Mouse (Mus musculus): ENCODE results near the gene Slco4c1.

Slco4c1 gene

DNA sequence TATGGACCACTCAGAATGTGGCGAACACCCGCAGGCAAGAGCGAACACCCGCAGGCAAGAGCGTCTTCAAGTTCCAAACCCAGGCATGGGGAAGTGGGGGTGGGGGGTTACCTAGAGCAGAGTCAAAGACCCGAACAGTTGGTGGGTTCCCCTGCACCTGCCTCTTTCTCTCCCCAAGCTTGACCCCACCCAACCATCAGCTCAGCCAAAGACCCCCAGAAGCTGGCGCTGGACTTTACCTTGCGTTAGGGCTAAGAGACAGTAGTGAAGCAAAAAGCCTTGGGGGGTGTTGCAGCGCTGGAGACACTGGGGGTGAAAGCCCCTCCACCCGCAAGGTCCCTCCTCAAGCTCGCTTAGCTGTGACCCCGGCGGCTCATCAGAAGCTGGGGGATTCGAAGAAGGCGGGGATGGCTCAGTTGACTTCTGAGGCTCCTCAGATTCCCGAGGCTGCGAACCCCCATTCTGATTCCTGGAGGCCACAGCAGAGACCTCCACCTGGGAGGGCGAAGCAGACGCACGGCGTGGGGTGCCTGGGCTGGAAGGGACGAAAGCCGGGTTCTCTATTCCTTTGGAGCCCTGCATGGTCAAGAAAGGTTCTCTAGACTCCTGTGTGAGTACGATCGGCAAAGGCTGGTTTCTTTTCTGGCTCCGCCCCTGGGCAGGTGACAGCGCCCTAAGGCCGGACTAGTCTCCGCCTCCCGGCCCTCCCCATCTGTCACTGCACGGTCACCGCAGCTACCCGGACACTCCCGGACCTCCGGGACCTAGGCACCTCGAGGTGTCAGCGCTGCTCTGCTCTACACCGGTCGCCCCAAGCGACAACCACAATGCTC is at the start of gene Slco4c1:
Gene Slco4c1, minus strand, starts transcription at position 644 of the 833 bp plus-strand sequence.
- WGBS, result 1% methylated on average over 40 of the region's 40 CpGs

DNA sequence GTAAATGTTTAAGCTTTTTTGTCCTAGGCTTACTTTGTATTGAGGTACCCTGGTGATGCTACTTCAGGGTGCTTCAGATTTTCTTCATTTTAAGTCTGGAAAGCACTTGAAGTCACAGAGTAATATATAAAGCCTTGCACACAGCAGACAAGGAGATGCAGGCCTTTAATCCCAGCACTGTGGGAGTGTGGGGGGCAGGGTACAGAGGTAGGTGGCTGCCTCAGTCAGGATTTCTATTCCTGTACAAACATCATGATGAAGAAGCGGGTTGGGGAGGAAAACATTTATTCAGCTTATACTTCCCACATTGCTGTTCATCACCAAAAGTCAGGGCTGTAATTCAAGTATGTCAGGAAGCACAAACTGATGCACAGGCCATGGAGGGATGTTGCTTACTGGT is 6.6 kb upstream of the Slco4c1 start:
- 54% methylated on average over 1 of the region's 1 CpGs for WGBS

DNA sequence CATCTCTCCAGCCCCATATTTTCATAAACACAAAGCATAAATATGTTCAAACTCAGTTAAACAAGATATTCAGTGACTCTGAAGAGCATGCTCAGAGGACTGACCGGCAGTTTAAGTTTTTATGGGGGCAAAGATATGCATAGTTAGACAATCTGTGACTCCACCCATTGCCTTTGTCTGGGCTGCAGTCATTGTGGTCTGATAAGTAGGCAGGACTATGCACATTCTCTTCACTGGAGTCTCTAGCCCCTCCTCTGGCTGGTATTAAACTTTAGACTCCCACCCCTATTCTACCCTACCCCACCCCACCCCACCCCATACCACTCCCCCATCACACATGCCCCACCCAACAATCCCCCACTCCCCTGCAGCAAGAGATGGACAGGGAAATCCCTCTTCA is 4.1 kb upstream of the Slco4c1 start:
- WGBS, result 82% methylated on average over 1 of the region's 1 CpGs

DNA sequence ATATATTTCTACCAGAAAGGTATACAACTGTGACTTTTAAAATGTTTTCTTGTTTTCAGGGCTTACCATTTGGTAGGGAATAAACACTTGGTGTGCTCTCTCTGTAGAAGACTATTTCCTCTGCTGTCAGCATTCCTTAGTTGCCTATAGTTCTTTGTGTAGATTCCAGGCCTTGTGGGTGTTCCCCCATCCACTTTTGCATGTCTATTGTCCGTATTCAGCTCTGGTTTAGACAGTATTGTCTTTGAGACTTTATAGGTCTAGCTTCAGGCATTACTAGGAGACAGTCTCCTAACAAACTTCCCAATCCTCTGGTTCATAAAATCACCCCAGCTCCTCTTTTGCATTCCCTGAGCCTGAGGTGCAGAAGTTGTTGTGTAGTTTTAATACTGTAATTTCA is 2.7 kb upstream of the Slco4c1 start:
- WGBS, result 77% methylated on average over 1 of the region's 1 CpGs

DNA sequence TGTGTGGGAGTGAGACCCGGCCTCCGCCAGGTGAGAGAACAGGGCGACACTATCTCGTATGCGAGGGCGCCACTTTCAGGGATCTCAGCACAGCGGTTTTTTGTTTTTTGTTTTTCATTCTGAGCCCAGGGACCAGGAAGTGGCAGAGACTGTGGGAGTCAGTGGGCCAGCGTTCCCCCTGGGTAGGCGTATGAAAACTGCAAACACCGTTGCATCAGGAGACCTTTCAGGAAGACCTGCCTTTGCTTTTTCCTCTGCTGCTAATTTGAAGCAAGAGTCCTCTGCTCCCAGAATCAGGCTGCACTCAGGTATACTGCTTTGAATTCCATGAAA is 356 bp upstream of the Slco4c1 start:
- 1% methylated on average over 10 of the region's 10 CpGs for WGBS

DNA sequence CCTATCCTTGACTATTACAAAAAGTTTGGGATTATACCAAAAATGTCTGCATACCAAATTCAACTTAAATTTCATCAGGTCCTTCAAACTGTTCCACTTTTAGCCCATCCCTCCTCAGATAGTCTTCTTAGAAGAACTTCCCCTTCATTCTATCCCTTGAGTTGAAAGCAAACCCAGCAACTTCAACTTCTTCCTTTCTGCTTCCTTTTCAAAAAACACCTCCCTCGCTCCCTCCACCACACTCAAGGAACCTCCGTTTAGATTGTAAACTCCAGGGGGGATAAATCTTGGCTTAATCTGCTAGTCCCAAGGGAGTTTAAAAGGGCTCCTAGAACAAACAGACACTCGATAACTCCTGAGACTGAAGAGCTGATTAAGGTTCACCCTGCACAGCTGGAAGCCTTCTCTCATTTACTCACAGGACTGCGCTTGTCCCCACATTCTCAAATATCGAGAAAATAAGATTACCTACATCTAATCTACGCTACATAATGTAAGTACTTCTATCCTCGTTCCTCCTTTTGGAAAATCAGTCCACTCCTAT is 1.1 kb downstream of the Slco4c1 start:
- 8% methylated on average over 7 of the region's 7 CpGs for WGBS

DNA sequence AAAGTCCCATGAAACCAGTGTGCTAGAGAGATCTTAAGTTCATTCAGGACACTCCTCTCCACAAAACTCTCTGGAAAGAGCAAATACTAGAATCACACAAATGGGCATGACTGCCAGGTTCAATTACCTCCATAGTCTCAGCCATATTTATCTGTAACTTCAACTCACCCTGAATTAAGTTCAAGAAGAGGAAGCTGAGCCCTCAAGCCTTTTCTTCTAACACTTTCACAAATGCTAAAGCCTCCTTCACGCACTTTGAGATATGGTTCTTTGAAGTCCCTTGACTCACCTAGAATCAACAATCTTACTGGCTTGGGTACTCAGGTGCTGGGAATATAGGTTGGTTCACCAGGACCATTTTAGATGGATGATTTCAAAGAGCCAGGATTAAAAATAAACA is 3.2 kb downstream of the Slco4c1 start:
- WGBS, result 96% methylated on average over 1 of the region's 1 CpGs

DNA sequence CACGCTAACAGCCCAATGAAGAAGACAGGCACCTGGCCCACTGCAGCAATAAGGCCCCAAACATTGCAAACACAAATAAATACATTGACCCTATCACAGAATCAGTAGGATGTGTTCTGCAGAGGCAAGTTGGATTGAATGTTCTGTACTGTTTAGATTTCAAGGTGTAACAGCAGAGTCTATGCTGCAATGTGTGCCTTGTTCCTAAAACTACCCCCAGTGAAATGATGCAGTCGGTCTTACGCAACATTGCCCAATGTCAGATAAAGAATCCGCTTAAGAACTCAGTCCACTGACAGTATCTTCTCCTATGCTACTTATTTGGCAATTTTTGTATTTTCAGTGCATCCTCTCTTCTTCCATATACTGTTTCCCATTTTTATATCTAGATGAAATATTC is 6.0 kb downstream of the Slco4c1 start:
- WGBS, result 92% methylated on average over 4 of the region's 4 CpGs

DNA sequence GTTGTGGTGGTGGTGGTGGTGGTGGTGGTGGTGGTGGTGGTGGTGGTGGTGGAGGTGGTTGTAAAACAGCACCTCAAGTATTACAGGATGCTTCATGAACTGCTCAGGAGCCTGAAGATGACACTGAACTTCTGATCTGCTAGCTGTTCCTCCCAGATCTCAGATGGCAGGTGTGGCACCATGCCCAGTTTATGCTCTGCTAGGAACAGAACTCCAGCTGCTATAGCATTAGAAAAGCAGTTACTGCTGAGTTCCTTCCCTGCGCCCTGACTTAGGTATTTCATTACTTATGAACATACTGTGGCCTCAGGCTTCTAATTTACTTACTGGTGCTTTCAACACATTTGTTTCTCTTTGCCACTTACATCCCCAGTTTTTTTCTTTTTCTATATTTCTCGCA is 7.9 kb downstream of the Slco4c1 start:
- WGBS, result 59% methylated on average over 2 of the region's 2 CpGs

DNA sequence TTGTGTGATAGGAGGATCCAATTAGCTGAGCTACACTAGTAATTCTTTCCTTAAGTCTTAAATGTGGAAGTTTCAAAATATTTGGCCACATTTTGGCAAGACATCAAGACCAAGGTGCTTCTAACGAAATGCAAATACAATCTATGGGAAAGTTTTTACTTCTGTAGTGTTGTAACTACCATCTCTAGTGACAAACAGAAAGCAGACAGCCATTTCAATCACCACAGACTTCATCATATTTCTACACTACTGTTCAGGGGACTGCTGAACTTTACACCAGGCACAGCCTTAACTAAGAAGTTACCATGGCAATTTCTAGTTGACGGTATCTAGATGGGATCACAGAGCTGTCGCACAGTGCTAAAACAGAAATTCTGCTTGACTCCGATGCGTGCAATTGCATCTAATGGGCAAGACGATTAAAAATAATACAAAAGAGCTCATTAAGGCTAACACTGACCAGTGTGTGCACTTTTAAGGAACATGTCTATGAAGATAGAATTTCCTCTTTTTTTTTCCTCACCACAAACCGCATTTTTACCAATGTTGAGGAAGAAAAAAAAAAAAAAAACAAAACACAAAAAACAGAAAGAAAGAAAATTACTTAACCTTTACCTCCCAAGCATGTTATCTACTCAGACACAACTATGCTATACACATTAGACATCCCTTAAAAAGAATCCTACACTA is 11.8 kb downstream of the Slco4c1 start:
- WGBS, result 81% methylated on average over 7 of the region's 7 CpGs

DNA sequence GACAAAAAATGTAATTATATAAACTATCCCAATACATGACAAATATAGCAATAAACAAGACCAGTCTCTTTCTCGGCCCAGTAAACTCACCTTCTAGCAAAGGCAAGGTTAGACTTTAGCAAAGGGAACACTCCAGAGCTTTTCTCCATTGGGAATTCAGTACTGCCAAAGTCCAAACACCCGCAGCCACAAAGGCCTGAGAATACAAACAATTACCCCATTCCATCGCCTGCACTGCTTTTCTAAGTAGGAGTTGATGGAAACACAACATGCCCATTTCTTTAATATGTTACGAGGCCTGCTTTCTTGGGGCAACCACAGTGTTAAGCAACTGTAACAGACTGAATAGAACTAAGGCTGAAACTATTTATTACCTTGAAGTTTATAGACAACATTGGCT is 18.4 kb downstream of the Slco4c1 start:
- 81% methylated on average over 4 of the region's 4 CpGs for WGBS

DNA sequence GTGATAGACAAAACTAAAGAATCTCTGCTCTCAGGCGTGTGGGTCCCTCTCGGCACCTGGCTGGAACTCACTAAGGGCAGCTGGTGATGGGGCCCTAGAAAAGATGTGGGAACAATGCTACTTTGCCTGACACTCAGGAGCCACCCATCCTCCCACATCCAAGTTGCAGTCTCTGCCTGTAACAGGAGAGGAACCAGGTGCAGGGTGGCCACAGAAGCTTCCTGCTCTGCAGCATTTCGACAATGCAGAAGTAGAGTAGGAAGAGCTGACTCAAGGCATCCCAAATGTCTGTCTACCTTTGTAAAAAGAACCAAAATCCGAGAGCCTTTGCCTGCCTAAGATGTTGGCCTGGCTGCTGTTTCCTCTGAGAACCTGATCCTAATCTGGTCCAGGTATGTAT is 22.9 kb downstream of the Slco4c1 start:
- 70% methylated on average over 4 of the region's 4 CpGs for WGBS

DNA sequence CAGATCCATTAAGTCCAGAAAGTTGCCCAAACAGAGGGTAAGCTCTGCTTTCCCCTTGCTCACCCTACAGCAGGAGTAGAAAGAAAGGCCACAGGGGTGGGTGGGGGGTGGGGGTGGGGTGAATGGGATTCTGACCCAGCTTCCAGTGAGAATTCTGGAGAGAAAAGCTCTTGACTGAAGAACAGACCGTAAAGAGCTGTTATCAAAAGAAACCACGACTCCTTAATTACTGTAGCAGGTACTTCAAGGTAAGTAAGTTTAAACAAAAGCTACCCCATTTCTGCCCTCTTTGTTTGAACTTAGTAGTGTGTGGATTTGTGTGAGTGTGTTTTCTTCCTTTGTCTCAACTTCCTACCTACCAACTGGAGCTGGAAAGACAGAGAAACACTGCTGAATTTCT is 23.4 kb downstream of the Slco4c1 start:
- 54% methylated on average over 2 of the region's 2 CpGs for WGBS

DNA sequence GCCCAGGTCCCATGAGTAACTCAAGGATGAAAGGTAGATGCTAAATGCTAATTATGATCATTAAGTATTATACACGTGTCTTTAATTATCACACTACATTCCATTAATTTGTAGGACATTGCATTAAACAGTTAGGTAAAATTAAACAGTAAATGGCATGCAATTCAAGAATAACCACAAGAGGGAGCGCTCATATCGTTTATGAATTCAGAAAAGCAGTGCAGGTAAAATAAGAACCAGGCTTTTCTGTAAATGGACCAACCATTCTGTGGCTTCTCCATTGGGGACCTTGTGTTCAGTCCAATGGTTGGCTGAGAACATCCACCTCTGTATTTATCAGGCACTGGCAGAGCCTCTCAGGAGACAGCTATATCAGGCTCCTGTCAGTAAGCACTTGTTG is 25.2 kb downstream of the Slco4c1 start:
- 4% methylated on average over 3 of the region's 3 CpGs for WGBS

DNA sequence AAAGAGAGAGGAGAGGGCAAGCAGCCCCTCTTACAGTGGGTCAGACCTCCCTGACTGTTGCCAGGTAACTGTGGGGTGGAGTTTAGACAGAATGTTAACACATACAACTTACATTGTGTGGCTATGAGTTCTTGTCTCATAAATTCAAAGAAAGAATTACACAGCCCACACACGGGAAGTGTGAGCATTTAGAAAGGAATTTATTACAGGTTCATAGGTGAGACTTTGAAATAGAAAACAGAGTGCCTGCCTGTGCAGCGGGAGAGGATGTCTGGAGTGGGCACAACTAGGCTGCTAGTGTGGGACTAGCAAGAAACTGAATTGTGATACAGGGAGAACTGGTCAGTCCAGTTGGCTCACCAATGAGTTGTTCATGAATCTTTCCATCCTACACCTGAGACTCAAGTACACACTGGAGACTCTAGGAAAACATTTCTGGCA is 66.7 kb downstream of the Slco4c1 start:
- WGBS, result 71% methylated on average over 2 of the region's 2 CpGs

DNA sequence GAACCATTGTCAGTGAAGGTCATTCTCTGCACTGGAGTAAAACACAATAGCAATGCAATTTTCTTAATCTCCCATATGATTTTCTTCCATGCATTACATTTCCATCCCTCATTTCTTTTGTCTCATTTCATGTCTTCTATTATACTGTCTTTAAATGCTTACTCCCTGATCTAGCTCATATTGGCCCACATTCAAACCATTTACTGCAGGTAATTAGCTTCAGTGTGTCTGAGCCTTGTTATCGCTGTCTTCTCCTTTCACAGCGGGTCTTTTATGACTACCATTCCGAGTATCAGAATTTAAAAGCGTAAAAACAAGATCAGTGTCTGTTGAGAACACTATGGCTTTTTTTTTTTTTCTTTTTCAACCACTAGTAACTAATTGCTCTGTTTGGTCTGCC is 77.3 kb downstream of the Slco4c1 start:
- 59% methylated on average over 4 of the region's 4 CpGs for WGBS

DNA sequence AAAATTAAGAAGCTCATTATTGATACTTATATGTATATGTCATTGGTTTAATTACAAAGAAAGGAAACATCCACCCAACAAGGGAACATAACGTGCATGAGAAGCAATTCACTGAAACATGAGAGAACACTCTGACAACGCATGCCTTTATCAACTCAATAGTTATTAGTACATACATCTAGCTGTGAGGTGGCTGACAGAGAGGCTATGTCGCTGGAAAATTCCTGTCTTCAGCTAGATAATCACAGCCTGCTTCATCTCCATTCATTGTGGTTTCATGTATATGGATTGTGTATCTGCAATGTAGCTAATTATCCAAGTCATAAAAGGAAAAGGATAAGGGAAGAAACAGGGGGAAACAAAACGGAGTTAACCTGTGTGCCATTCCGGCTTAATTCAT is 77.7 kb downstream of the Slco4c1 start:
- WGBS, result 64% methylated on average over 5 of the region's 5 CpGs

DNA sequence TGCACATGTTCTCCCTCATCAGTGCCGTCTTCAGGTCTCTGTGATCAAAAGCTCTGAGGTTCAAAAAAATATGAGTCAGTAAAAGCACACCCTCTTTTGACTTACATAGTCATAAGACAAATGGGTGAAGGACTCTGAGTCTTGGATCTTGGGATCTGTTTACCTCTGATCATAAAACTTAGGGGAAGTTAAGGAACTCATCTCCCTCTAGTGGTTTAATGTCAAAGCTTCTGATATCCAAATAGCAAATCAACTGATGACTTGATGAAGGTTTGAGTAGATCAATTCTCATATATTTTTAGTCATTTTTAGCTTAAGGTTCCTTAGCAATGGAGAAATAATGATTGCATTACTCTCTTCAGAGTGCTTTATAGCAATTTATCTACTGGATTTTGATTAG is 82.7 kb downstream of the Slco4c1 start:
- WGBS, result 81% methylated on average over 1 of the region's 1 CpGs

DNA sequence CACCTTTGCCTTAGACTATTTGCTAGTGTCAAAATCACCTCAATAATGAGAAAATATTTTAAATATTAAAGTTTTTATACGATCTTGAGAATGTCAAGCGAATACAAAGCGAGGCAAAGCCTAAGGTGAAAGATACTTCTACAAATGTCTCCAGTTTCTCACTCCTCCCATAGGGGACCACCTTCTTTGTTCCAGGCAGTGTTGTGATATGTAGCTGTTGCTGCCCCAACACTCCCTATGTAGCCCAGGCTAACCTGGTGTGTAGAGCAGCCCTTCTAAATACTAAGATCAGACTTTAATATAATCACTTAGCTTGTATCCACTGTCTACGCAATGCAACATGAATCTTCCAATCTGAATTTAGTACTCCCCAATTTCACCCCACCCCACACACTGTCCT is 97.8 kb downstream of the Slco4c1 start:
- 96% methylated on average over 4 of the region's 4 CpGs for WGBS

DNA sequence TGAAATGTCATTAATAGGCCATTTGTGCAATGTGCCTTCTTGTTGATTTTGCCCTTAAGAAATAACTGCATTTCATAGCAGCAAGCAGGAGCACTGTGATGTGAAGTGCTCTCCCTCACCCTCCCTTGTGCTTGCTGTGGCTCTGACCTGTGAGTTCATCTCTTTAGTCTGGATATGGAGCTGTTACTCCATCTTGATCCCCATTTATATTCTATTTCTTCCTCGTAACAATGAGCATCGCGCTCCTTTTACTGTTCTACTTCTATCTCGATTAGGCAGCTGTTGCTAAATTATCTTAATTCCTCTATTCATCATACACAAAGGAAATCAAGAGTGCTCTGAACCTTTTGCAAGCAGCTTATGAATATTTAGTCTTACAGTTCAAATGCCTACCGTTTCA is 98.3 kb downstream of the Slco4c1 start:
- 74% methylated on average over 5 of the region's 5 CpGs for WGBS

DNA sequence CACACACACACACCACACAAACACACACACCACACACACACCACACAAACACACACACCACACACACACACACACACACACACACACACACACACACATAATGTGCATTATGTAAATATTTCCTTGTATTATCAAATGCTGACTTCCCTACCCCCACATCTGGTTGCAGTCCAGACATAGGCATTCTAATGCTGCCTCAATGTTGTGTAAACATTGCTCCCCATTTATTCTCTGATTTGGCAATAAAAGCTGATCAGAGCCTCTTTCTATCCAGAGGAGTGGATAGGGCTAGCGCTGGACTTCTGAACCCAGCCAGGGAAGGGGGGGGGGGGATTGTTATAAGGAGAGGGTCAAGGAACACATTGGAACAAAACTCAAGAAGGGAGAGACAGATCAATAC is 101.7 kb downstream of the Slco4c1 start:
- 78% methylated on average over 1 of the region's 1 CpGs for WGBS

DNA sequence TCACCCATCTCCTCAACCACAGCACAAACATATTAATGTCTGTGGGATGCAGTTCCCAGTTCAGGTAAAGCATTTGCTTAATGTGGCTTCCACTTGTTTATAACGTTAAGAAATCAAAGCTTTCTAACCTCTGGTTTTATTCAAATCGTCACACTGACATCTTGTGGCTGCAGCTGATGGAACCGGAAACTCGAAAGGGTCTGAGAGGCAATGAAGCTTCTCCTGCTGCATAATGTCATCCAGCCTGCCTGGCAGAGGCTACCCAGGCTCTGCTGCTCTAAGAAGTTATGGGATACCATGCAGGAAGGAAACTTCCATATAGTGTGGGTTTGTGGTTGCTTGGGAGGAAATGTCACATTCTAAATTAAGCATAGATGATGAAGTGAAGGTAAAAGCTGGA is 103.7 kb downstream of the Slco4c1 start:
- WGBS, result 8% methylated on average over 4 of the region's 4 CpGs

DNA sequence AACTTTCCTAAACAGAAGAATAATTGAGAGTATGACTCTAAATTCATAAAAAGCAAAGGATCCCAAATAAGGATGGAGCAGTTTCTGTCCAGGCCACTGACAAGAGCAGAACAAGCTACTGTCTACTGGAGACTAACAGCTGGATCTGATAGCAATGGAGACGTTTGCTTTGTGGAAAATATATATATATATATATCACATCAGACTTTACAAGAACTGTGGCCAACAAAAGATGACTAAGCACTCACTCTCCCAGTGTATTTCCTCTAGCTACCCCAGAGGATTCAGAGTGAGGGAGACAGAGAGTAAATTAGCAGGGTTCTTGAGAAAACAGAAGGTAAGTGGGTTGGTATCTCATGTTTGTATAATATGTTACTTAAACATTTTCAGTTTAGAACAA is 105.4 kb downstream of the Slco4c1 start:
- 12% methylated on average over 1 of the region's 1 CpGs for WGBS

Measured in cerebral cortex, adult 2 months (tissue).